Mouse (Mus musculus): ENCODE measurements around the gene Zfp428. TPM values are rescaled to one million over a fixed set of nuclear protein-coding genes. Genes with fewer than 3 reads are reported as not detected.

The Zfp428 gene
- polyA plus RNA-seq (2015; fragmentation: Illumina TruSeq; extraction: RNeasy Lipid Tissue Mini Kit (QIAGEN cat#74804); ENCODE audit: low read depth, low replicate concordance): 43.4 TPM

GRCm38 (mm10) chr7:24506838-24507725, at the start of gene Zfp428:
Zfp428 (plus strand) TSS chr7:24507006.

GRCm38 (mm10) chr7:24462388-24463319, 44.2 kb upstream of the Zfp428 start, which contains the start of gene Plaur:
Plaur (plus strand) TSS chr7:24462484.

DNA sequence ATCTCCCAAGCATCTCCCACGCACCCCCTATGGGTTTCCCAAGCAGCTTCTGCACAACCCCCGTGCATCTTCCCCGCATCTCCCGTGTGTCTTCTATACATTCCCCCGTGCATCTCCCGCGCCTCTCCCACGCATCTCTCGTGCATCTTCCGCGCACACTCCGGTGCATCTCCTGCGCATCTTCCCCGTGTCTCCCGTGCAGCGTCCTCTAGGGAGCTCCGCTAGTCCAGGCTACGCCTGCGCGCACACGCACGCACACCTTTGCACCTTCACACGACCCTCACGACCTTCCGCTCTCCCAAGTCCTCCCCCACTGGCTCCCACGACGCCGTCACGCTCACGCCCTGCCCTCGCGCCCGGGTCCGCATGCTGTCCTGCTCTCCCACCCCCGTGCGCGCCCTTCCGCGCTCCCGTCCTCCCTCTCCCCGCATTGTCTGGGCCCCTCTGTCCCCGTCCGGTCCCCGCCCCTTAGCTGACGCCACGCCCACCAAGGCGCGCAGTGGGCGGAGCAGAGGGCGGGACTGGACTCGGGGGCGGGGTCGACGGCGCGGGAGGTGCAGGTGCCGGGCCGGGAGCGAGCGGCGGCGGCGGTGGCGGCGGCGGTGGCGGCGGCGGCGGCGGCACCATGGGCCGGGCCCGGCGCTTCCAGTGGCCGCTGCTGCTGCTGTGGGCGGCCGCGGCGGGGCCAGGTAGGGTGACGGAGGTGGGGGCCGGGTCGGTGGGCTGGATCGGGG, 25.2 kb upstream of the Zfp428 start, which contains the start of gene Cadm4:
Cadm4 (plus strand) TSS at position 550 of the 734 bp plus-strand sequence.

DNA sequence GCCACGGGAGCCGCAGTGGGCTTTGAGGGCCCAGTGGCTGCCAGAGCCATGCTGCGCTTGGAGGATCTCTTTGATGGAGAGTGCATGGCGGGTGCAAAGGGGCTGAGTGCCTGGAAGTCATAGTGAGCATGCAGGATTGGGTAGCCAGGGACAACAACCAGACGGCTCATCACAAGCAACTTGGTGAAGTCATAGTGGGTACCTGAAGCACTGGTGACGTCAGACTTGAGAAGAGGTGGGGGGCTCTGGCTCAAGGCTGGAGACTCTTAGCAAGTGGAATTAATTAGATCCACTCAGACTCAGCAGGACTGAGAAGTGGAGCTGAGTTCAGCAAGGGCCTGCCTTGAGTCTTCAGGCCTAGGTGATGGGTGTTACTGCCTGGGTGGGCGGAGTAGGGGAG, 5.5 kb downstream of the Zfp428 start, which contains the start of gene AC161166.1:
AC161166.1 (minus strand) TSS at position 101 of the 400 bp plus-strand sequence.

DNA sequence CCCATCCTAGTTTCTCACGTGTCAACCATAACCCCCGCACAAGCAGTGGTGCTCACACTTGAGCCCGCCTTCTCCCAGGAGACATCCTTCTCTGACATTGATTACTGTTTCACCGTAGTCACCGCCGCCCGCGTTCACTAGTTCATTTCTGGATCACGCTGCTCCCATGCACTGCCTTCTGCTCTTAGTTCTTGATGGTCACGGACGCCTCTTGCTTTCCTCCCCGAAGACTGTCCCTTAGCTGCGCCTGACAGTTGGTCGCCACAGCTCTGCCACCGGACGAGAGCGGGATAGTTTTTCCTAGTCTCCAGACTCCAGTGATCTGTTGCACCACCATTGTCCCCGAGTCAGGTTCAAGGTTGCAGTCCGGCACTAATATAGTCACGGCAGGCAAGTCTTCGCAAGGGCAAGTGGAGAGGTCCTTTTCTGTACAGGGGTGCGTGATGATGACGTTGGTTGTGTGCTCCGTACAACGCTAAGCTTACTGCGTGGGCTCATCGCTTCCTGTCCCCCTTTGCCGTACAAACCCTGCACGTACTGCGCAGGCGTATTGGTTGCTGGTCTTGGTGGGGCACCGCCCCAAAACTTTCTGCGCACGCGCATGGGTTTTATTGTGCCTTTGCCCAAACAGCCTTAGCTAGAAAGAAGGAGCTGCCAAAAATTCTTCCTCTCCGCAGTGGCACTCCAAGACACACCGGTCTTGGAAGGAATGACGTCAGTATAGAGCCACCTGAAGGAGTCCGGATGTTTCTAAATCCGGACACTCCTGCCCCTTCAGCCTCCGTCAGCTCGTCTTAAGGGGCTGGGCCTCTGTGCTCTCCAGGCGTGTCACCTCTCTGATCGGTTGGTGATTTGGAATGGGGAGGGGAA, 23.5 kb downstream of the Zfp428 start, which contains the start of gene Irgq:
Irgq (plus strand) TSS at position 628 of the 870 bp plus-strand sequence.

DNA sequence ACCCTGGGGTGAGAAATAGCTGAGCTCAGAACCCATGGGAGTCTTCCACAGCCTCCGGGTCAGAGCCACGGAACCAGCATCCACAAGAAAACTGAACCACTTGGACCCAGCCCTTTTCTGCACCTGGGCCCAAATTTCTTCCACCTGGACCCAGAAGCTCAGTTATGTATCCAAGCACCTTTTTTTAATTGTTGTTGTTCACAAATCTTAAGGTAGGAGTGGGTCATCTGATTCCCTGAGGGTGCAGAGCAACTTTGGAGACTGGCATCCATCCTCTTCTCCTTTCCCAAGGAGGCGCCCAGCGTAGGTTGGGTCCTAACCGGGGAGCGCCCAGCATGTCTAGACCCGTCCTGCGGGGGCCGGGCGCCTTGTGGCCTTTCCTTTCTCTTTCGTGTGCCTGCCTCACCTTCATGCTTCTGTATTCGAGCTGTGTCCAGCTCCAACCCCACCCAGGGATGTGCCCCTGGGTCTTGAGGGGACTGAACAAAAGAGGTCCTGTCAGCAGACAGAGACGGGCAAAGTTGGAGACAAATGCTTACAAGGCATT, 39.3 kb downstream of the Zfp428 start, which contains the start of the genes Pinlyp and Xrcc1:
Pinlyp (minus strand) TSS at position 51 of the 547 bp plus-strand sequence.
Xrcc1 (plus strand) TSS at position 222 of the 547 bp plus-strand sequence.

Other genes with a start within 250 kb of the Zfp428 start
- gene Zfp93, start 236.6 kb upstream of the Zfp428 start, polyA plus RNA-seq (2015; fragmentation: Illumina TruSeq; extraction: RNeasy Lipid Tissue Mini Kit (QIAGEN cat#74804); ENCODE audit: low read depth, low replicate concordance): 8.8 TPM
- gene Zfp61, start 205.8 kb upstream of the Zfp428 start, polyA plus RNA-seq (2015; fragmentation: Illumina TruSeq; extraction: RNeasy Lipid Tissue Mini Kit (QIAGEN cat#74804); ENCODE audit: low read depth, low replicate concordance): 22.7 TPM
- 17.8 TPM for gene Zfp94, start 190.3 kb upstream of the Zfp428 start, polyA plus RNA-seq (2015; fragmentation: Illumina TruSeq; extraction: RNeasy Lipid Tissue Mini Kit (QIAGEN cat#74804); ENCODE audit: low read depth, low replicate concordance)
- gene Tescl, start 173.1 kb upstream of the Zfp428 start, polyA plus RNA-seq (2015; fragmentation: Illumina TruSeq; extraction: RNeasy Lipid Tissue Mini Kit (QIAGEN cat#74804); ENCODE audit: low read depth, low replicate concordance): not detected
- gene Lypd5, start 157.8 kb upstream of the Zfp428 start, polyA plus RNA-seq (2015; fragmentation: Illumina TruSeq; extraction: RNeasy Lipid Tissue Mini Kit (QIAGEN cat#74804); ENCODE audit: low read depth, low replicate concordance): not detected
- gene Kcnn4, start 136.7 kb upstream of the Zfp428 start, polyA plus RNA-seq (2015; fragmentation: Illumina TruSeq; extraction: RNeasy Lipid Tissue Mini Kit (QIAGEN cat#74804); ENCODE audit: low read depth, low replicate concordance): not detected
- 32.4 TPM for gene Smg9, start 107.4 kb upstream of the Zfp428 start, polyA plus RNA-seq (2015; fragmentation: Illumina TruSeq; extraction: RNeasy Lipid Tissue Mini Kit (QIAGEN cat#74804); ENCODE audit: low read depth, low replicate concordance)
- not detected for gene Irgc1, start 54.7 kb upstream of the Zfp428 start, polyA plus RNA-seq (2015; fragmentation: Illumina TruSeq; extraction: RNeasy Lipid Tissue Mini Kit (QIAGEN cat#74804); ENCODE audit: low read depth, low replicate concordance)
- 0.91 TPM for gene Plaur, start 44.5 kb upstream of the Zfp428 start, polyA plus RNA-seq (2015; fragmentation: Illumina TruSeq; extraction: RNeasy Lipid Tissue Mini Kit (QIAGEN cat#74804); ENCODE audit: low read depth, low replicate concordance)
- gene Cadm4, start 25.0 kb upstream of the Zfp428 start, polyA plus RNA-seq (2015; fragmentation: Illumina TruSeq; extraction: RNeasy Lipid Tissue Mini Kit (QIAGEN cat#74804); ENCODE audit: low read depth, low replicate concordance): 236 TPM
- not detected for gene AC161166.1, start 5.4 kb downstream of the Zfp428 start, polyA plus RNA-seq (2015; fragmentation: Illumina TruSeq; extraction: RNeasy Lipid Tissue Mini Kit (QIAGEN cat#74804); ENCODE audit: low read depth, low replicate concordance)
- gene Irgq, start 23.7 kb downstream of the Zfp428 start, polyA plus RNA-seq (2015; fragmentation: Illumina TruSeq; extraction: RNeasy Lipid Tissue Mini Kit (QIAGEN cat#74804); ENCODE audit: low read depth, low replicate concordance): 40.0 TPM
- not detected for gene Pinlyp, start 39.1 kb downstream of the Zfp428 start, polyA plus RNA-seq (2015; fragmentation: Illumina TruSeq; extraction: RNeasy Lipid Tissue Mini Kit (QIAGEN cat#74804); ENCODE audit: low read depth, low replicate concordance)
- 29.4 TPM for gene Xrcc1, start 39.3 kb downstream of the Zfp428 start, polyA plus RNA-seq (2015; fragmentation: Illumina TruSeq; extraction: RNeasy Lipid Tissue Mini Kit (QIAGEN cat#74804); ENCODE audit: low read depth, low replicate concordance)
- 18.0 TPM for gene Ethe1, start 80.5 kb downstream of the Zfp428 start, polyA plus RNA-seq (2015; fragmentation: Illumina TruSeq; extraction: RNeasy Lipid Tissue Mini Kit (QIAGEN cat#74804); ENCODE audit: low read depth, low replicate concordance)
- gene Zfp575, start 80.6 kb downstream of the Zfp428 start, polyA plus RNA-seq (2015; fragmentation: Illumina TruSeq; extraction: RNeasy Lipid Tissue Mini Kit (QIAGEN cat#74804); ENCODE audit: low read depth, low replicate concordance): 4.9 TPM
- not detected for gene Phldb3, start 103.8 kb downstream of the Zfp428 start, polyA plus RNA-seq (2015; fragmentation: Illumina TruSeq; extraction: RNeasy Lipid Tissue Mini Kit (QIAGEN cat#74804); ENCODE audit: low read depth, low replicate concordance)
- not detected for gene Lypd3, start 129.5 kb downstream of the Zfp428 start, polyA plus RNA-seq (2015; fragmentation: Illumina TruSeq; extraction: RNeasy Lipid Tissue Mini Kit (QIAGEN cat#74804); ENCODE audit: low read depth, low replicate concordance)
- not detected for gene Tex101, start 169.7 kb downstream of the Zfp428 start, polyA plus RNA-seq (2015; fragmentation: Illumina TruSeq; extraction: RNeasy Lipid Tissue Mini Kit (QIAGEN cat#74804); ENCODE audit: low read depth, low replicate concordance)
- not detected for gene BC049730, start 202.2 kb downstream of the Zfp428 start, polyA plus RNA-seq (2015; fragmentation: Illumina TruSeq; extraction: RNeasy Lipid Tissue Mini Kit (QIAGEN cat#74804); ENCODE audit: low read depth, low replicate concordance)
- not detected for gene Gm4763, start 219.9 kb downstream of the Zfp428 start, polyA plus RNA-seq (2015; fragmentation: Illumina TruSeq; extraction: RNeasy Lipid Tissue Mini Kit (QIAGEN cat#74804); ENCODE audit: low read depth, low replicate concordance)

Measured in brain, adult 10 weeks (tissue).